Mouse (Mus musculus) urinary bladder, postnatal 14 days (tissue): ENCODE measurements at regions not wholly inside any gene's neighbourhood (a gene's known extent, or its start where the extent isn't known, plus 50 kb on each side); places are given as distances from the start of the nearest gene placed in this dataset.

Experiments used
- DNase-seq: peaks from one replicate; pipeline ENCODE4 v3.0.0; 2021; ENCODE audit warnings: low spot score

- no peak for DNase-seq
Measured at GRCm38 (mm10) chr8:44512876-44513275, 422.4 kb upstream of the Fat1 start.

GRCm38 (mm10) chr8:44525915-44526314 lies 409.3 kb upstream of the Fat1 start:
- no peak for DNase-seq

GRCm38 (mm10) chr8:44529696-44530095 lies 405.6 kb upstream of the Fat1 start:
- no peak for DNase-seq

GRCm38 (mm10) chr8:44548885-44549284 lies 386.4 kb upstream of the Fat1 start:
- no peak for DNase-seq

DNA sequence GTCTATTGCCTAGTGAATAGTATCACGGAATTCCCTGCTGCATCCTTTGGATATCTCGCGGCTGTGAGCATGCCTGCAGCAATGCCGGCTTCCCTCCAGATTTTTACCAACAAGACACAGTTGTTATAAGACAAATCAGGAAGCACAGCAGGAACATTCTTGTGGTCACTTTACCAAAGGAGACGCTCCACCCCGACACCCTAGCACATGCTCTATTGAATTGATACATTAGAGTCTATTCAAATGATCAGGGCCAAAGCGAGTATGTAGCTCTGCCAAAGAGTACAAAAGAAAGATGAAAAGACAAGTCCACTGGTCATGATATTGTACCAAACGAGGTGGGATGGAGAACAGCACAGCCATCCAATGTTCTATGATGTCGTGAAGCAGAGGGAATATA lies 376.1 kb upstream of the Fat1 start:
- DNase-seq = no peak

GRCm38 (mm10) chr8:44576314-44576858 lies 358.9 kb upstream of the Fat1 start:
- DNase-seq = no peak

GRCm38 (mm10) chr8:44576993-44577392 lies 358.3 kb upstream of the Fat1 start:
- DNase-seq = no peak
